Mouse (Mus musculus) small intestine, adult 2 months (tissue): Measurements from ENCODE around the gene Pagr1b. TPM values are rescaled to one million over a fixed set of nuclear protein-coding genes. Genes with fewer than 3 reads are reported as not detected.

Experiments
- H3K27ac ChIP-seq: fragments of 200-500 bp; 2 replicates; pipeline ENCODE4 v1.5.1; 2012; ENCODE audit warnings: low read depth, low read length, control low read depth, inconsistent platforms; ENCODE audit not compliant: insufficient read depth
- H3K27me3 ChIP-seq: fragments of 200-500 bp; 2 replicates; pipeline ENCODE4 v1.6.1; 2012; ENCODE audit warnings: mild to moderate bottlenecking, moderate library complexity, low read length, inconsistent platforms; ENCODE audit not compliant: control insufficient read depth, insufficient read depth
- H3K36me3 ChIP-seq: fragments of 200-500 bp; 2 replicates; pipeline ENCODE4 v1.6.1; 2012; ENCODE audit warnings: mild to moderate bottlenecking, low read length, control low read depth, inconsistent platforms; ENCODE audit not compliant: control insufficient read depth, insufficient read depth
- H3K4me1 ChIP-seq: fragments of 200-500 bp; 2 replicates; pipeline ENCODE4 v1.6.1; 2012; ENCODE audit warnings: low read length, inconsistent platforms, mixed read lengths; ENCODE audit not compliant: control insufficient read depth, insufficient read depth, insufficient read length
- H3K4me3 ChIP-seq: fragments of 200-500 bp; 2 replicates; pipeline ENCODE4 v1.5.1; 2012; ENCODE audit warnings: low read depth, mild to moderate bottlenecking, control low read depth, inconsistent platforms, low read length, moderate library complexity
- CTCF ChIP-seq: fragments of 200-500 bp; IDR thresholded peaks from 2 replicates; pipeline ENCODE4 v1.5.1; 2012; ENCODE audit warnings: low read depth, mild to moderate bottlenecking, control low read depth, inconsistent platforms, low read length, moderate library complexity, mixed read lengths; ENCODE audit not compliant: insufficient replicate concordance, insufficient read length; ENCODE audit errors: extremely low read depth
- POLR2A ChIP-seq: fragments of 200-500 bp; IDR thresholded peaks from 2 replicates; pipeline ENCODE4 v1.6.1; 2012; ENCODE audit warnings: low read depth, mild to moderate bottlenecking, control low read depth, inconsistent platforms, low read length, moderate library complexity
- WGBS: fragments of 180-500 bp; shearing (Covaris S2); methylation state at CpG from one replicate; pipeline ENCODE4 v1.1.7; 2018; 5-methylcytosine and 5-hydroxymethylcytosine counted together
- polyA plus RNA-seq: library from polyadenylated mRNA; depleted of rRNA; stranded (reverse); fragments of >200 nt; gene quantifications from 2 replicates; pipeline ENCODE4 v1.2.3, GENCODE M21; 2012

Pagr1b gene
- polyA plus RNA-seq, 1 experiment: 2.9 TPM

DNA sequence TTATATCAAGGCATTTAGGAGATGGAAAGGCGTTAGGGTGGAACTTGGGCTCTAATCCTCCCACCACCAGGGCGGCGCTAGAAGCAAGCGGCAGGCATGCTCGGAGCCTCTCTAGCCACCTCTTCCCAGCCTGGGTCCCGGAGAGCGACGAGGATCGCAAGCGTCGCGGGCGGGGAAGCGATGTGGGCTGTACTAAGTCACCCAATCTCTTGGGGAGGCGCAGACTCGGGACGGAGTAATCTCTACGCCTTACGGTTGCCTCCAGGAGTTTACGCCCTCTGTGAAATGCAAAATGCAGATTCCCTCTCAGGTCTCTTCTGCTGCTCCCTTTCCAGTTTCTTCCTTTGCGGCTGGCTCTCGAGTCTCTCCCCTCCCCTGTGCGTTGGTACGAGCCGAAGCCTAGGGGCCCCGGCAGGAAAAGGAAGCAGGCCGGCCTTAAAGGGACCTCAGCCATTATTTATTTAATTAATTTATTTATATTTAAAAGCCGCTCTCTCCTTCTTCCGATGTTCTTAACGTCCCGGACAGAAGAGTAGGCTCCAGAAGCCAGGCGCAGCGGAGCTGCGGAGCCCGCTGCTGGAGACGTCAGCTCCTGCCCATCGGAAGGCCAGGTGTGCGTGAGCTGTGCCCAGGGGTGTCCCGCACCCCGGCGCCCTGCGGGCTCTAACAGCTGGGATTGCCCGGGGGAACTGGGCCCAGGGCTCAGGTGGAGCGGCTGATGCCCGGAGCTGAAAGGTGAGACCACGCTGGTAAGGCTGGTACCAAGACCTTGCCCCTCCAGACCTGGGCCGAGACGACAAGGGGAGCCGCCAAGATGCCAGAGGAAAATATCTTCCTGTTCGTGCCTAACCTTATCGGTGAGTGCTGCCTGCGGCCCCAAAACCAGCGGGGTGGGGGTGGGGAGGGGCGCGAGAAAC is 40.1 kb downstream of the Pagr1b start, which contains the start of gene Cdiptos:
TSS of gene Cdiptos (minus strand) at position 149 of the 917 bp plus-strand sequence.
- TF ChIP-seq POLR2A: peak; percentile 25; the same call in 1 of the 2 replicates
- peak; percentile 90 for TF ChIP-seq CTCF
- H3K4me1 ChIP-seq: peaks cover 18% of the 10 kb centered on the region
- peak within 1 kb of the TSS; percentile 99 for H3K27ac ChIP-seq
- peak within 1 kb of the TSS; percentile 90 for H3K4me3 ChIP-seq
- peaks cover 29% of the 10 kb centered on the region for H3K36me3 ChIP-seq
- WGBS: under 1% methylated on average over 55 of the region's 55 CpGs
- H3K27me3 ChIP-seq: no peaks in the 10 kb centered on the region

DNA sequence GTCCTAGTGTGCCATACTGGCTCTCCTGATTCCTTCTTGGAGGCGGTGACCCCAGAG is 40.6 kb downstream of the Pagr1b start, which contains the start of gene Cdipt:
TSS of gene Cdipt (plus strand) at position 22 of the 57 bp plus-strand sequence.
- WGBS: 0% methylated on average over 1 of the region's 1 CpGs
- peak within 1 kb of the TSS; percentile 99 for H3K27ac ChIP-seq
- TF ChIP-seq CTCF (no peak), POLR2A (no peak)
- H3K36me3 ChIP-seq: peaks cover 26% of the 10 kb centered on the region
- H3K4me3 ChIP-seq: peak within 1 kb of the TSS; percentile 90
- H3K4me1 ChIP-seq: peaks cover 16% of the 10 kb centered on the region
- H3K27me3 ChIP-seq: no peaks in the 10 kb centered on the region

DNA sequence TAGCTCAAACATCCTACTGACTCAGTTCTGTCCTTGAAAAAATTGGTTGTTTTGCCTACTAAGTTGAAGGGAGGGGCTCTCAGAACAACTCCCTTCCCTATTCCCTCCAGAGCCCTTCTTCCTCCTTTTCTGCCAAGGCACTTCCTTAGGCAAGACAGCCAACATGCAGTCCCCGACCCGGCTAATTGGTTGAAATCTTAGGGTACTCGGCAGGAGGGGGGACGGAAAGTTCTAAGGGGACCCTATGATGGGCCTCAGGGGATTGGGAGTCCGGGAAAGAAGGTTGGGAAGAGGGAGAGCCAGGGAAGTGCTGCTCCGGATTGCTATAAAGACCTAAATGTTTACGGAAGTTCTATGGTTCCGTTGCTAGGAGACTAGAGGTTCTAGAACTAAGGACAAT is 40.8 kb downstream of the Pagr1b start:
- TF ChIP-seq CTCF: no peak
- TF ChIP-seq POLR2A: no peak
- Histone ChIP-seq H3K36me3 (peaks cover 26% of the 10 kb centered on the region), H3K4me3 (peak overlapping the region; percentile 90), H3K27me3 (no peaks in the 10 kb centered on the region), H3K4me1 (peaks cover 16% of the 10 kb centered on the region), H3K27ac (peak overlapping the region; percentile 48; the same call in 1 of the 2 replicates)
- 5% methylated on average over 8 of the region's 8 CpGs for WGBS

- Histone ChIP-seq H3K27me3 (no peaks in the 10 kb centered on the region), H3K27ac (no peak overlapping the region), H3K4me1 (no peaks in the 10 kb centered on the region), H3K36me3 (no peaks in the 10 kb centered on the region), H3K4me3 (no peak overlapping the region)
- 83% methylated on average over 6 of the region's 6 CpGs for WGBS
- TF ChIP-seq CTCF (no peak), POLR2A (no peak)
Measured at GRCm38 (mm10) chr7:126967361-126967760, 48.9 kb downstream of the Pagr1b start.

GRCm38 (mm10) chr7:126965568-126965967 is 50.7 kb downstream of the Pagr1b start:
- no peaks in the 10 kb centered on the region for H3K36me3 ChIP-seq
- no peaks in the 10 kb centered on the region for H3K4me1 ChIP-seq
- H3K27ac ChIP-seq: no peak overlapping the region
- H3K27me3 ChIP-seq: no peaks in the 10 kb centered on the region
- WGBS: 18% methylated on average over 3 of the region's 3 CpGs
- H3K4me3 ChIP-seq: no peak overlapping the region
- TF ChIP-seq CTCF: no peak
- no peak for TF ChIP-seq POLR2A

DNA sequence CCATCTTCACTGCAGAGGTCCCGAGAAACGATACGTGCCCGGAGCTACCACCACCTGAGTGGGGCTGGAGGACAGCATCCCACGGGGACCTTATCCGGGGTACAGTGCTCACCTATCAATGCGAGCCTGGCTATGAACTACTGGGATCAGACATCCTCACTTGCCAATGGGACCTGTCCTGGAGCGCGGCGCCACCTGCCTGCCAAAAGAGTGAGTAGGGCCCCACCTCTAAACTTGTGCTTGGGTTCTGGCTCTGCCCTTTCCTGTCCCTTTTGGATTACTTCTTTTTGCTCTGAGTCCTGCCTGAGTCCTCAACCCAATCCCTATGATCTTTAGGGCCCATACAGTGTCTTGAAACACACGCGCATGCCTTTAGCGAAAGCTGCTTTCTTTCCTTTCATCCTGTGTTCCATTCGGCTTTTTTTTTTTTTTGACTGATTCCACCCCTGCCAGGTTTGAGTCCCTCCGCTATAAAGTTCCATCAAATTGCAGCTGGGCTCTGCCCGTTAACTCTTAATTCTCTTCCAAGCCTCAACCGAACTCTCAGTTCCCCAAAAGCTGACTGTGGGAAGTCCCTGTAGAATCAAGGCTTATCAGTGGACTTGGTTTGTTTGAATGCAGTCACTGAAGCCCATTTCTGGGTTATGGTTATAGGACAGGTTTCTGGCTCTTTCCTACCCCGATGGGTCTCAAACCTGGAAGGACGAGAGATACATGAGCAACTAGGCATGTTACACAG is 52.6 kb downstream of the Pagr1b start:
- H3K36me3 ChIP-seq: no peaks in the 10 kb centered on the region
- TF ChIP-seq CTCF (peak; percentile 64; the same call in 1 of the 2 replicates), POLR2A (no peak)
- WGBS: 38% methylated on average over 19 of the region's 19 CpGs

GRCm38 (mm10) chr7:126961965-126962364 is 54.3 kb downstream of the Pagr1b start:
- TF ChIP-seq POLR2A: no peak
- no peak for TF ChIP-seq CTCF
- 92% methylated on average over 4 of the region's 4 CpGs for WGBS
- H3K27me3 ChIP-seq: no peaks in the 10 kb centered on the region
- H3K4me3 ChIP-seq: no peak overlapping the region
- H3K4me1 ChIP-seq: no peaks in the 10 kb centered on the region; the same call in 1 of the 2 replicates
- H3K27ac ChIP-seq: no peak overlapping the region
- no peaks in the 10 kb centered on the region for H3K36me3 ChIP-seq

More for the DNA sequence above, 52.6 kb downstream of the Pagr1b start:
- Histone ChIP-seq H3K27ac (no peak overlapping the region), H3K4me1 (no peaks in the 10 kb centered on the region; the same call in 1 of the 2 replicates), H3K27me3 (no peaks in the 10 kb centered on the region), H3K4me3 (no peak overlapping the region)
